Mouse (Mus musculus) testis, adult 2 months (tissue): Measurements from ENCODE around the gene Smg6. TPM values are rescaled to one million over a fixed set of nuclear protein-coding genes. Genes with fewer than 3 reads are reported as not detected.

Experiments used
- H3K27ac ChIP-seq: fragments of 200-500 bp; 2 replicates; pipeline ENCODE4 v1.5.1; 2012; ENCODE audit warnings: low read depth, low read length; ENCODE audit not compliant: control insufficient read depth, insufficient read depth
- H3K27me3 ChIP-seq: fragments of 200-500 bp; 2 replicates; pipeline ENCODE4 v1.6.1; 2012; ENCODE audit warnings: mild to moderate bottlenecking, low read length, moderate library complexity; ENCODE audit not compliant: control insufficient read depth, insufficient read depth
- H3K36me3 ChIP-seq: fragments of 200-500 bp; 2 replicates; pipeline ENCODE4 v1.6.1; 2012; ENCODE audit warnings: mild to moderate bottlenecking, low read length; ENCODE audit not compliant: control insufficient read depth, insufficient read depth
- H3K4me1 ChIP-seq: fragments of 200-500 bp; 2 replicates; pipeline ENCODE4 v1.6.1; 2012; ENCODE audit warnings: low read length; ENCODE audit not compliant: control insufficient read depth, insufficient read depth
- H3K4me3 ChIP-seq: fragments of 200-500 bp; 2 replicates; pipeline ENCODE4 v1.5.1; 2012; ENCODE audit warnings: low read depth, mild to moderate bottlenecking, low read length, moderate library complexity, mixed read lengths; ENCODE audit not compliant: control insufficient read depth
- CTCF ChIP-seq: fragments of 200-500 bp; IDR thresholded peaks from 2 replicates; pipeline ENCODE4 v1.5.1; 2012; ENCODE audit warnings: low read depth, mild to moderate bottlenecking, inconsistent platforms, low read length, moderate library complexity; ENCODE audit not compliant: control insufficient read depth, insufficient read depth, insufficient replicate concordance
- POLR2A ChIP-seq: fragments of 200-500 bp; IDR thresholded peaks from 2 replicates; pipeline ENCODE4 v1.6.1; 2012; ENCODE audit warnings: low read depth, mild to moderate bottlenecking, inconsistent platforms, low read length, moderate library complexity; ENCODE audit not compliant: control insufficient read depth
- polyA plus RNA-seq: library from polyadenylated mRNA; depleted of rRNA; stranded (reverse); fragments of >200 nt; gene quantifications from 2 replicates; pipeline ENCODE4 v1.2.3, GENCODE M21; 2012

The Smg6 gene
- polyA plus RNA-seq, 1 experiment: 76.8 TPM

DNA sequence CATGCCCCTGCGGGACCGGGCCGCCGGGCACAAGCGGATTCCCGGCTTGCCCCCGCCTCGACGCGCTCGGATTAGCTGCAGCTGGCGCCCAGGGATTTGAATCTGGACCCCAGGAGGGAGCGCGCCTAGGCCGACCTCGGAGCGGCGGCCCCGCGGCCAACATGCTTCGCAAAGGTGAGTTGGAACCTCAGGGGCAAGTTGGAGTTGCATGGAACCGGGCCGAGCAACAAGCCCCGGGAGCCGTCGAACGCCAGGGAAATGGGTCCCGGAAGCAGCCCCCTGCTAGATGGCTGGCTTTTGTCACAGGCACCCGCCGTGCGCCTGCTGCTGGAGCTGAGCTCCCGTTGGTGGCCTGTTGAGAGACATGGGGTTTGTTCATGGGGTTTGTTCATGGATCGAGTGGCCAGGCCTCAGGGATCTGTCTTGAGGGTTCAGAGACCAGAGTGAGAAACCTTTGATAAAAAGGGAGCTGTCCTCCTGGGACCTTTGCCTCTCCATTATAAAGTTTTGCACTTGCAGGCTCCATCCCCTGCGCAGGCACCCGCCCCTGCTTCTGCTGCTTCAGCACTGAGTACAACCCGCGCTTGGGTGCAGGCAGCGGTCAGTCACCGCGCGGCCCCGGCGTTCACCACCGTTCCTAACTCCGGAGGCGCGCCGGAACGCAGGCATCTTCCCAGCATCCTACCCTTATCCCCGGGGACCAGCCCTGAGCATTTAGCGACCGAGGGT lies 268.7 kb downstream of the Smg6 start:
- TF ChIP-seq CTCF (no peak), POLR2A (0 out of 2 replicates have a peak, but pooled peaks have one; percentile 10)

DNA sequence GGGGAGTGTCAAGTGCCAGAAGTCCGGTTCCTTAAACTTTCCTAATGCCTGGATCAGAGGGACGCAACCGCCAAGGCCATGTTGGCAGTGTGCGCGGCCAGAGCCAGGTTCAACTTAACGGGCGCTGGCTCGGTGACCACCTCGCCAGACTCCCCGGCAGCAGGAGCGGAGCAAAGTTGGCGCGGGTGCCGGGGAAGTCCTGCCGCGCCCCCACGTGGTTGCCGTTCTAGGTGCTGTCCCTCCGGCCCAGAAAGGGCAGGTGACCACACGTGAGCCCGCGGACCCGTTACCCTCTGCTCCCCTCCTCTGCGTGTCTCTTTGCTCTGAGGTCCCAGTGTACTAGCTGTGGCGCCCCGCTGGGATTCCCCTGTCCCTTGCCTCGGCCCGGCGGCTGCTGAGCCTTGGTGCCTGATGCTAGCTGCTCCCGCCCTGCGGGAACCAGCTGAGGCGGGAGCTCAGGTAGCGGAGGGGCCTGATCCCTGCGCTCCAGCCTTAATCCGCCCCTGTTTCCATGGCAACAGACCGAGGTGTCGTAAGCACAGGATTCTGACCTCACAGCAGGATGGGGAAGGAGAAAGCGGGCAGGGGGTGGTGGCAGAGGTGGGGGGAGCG lies 269.3 kb downstream of the Smg6 start:
- Histone ChIP-seq H3K4me3 (peak overlapping the region; percentile 84), H3K36me3 (no peaks in the 10 kb centered on the region), H3K27ac (peak overlapping the region; percentile 59), H3K27me3 (no peaks in the 10 kb centered on the region), H3K4me1 (peaks cover 13% of the 10 kb centered on the region)
- TF ChIP-seq CTCF (no peak), POLR2A (peak; percentile 80; the same call in 1 of the 2 replicates)

More for the DNA sequence above, 268.7 kb downstream of the Smg6 start:
- Histone ChIP-seq H3K27ac (peak overlapping the region; percentile 59), H3K4me3 (peak overlapping the region; percentile 84), H3K27me3 (no peaks in the 10 kb centered on the region), H3K36me3 (no peaks in the 10 kb centered on the region), H3K4me1 (peaks cover 15% of the 10 kb centered on the region)

DNA sequence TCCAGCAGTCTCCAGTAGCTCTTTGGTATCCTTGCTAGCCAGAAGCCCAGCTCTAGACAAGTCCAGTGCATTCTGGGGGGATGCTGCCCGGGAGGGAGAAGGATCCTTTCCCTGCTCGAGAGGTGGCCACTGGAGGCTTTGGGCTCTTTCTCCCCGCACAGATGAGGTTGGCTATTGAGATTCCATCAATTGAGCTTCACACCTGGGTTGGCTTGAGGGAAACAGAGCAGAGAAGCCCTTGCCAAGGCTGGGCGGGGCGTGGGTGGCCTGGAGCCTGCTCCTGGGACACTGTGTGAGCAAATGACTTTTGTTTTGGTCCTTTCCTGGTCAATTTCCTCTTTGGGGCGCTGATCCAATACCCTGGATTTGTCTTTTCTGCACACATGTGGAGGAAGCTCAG lies 270.5 kb downstream of the Smg6 start:
- no peaks in the 10 kb centered on the region for H3K36me3 ChIP-seq
- no peaks in the 10 kb centered on the region for H3K27me3 ChIP-seq
- H3K4me1 ChIP-seq: peaks cover 13% of the 10 kb centered on the region
- no peak overlapping the region for H3K27ac ChIP-seq
- TF ChIP-seq POLR2A (no peak), CTCF (no peak)
- H3K4me3 ChIP-seq: peak overlapping the region; percentile 84

DNA sequence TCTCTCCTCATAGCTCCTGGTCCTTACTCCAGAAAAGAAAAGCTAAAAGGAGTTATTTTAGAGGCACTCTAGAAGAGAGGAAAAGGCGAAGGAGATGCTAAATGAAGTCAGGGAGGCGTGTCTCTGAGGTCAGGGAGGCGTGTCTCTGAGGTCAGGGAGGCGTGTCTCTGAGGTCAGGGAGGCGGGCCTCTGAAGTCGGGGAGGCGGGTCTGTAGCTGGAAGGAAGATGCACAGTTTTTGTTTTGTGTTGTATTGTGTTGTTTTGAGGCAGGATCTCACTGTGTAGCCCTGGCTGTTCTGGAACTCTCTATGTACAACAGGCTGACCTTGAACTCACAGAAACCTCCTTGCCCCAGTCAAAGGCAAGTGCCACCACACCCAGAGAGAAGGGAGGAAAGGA lies 272.3 kb downstream of the Smg6 start:
- H3K27ac ChIP-seq: no peak overlapping the region
- H3K27me3 ChIP-seq: no peaks in the 10 kb centered on the region
- H3K4me1 ChIP-seq: peaks cover 14% of the 10 kb centered on the region
- TF ChIP-seq CTCF: no peak
- TF ChIP-seq POLR2A: no peak
- H3K36me3 ChIP-seq: no peaks in the 10 kb centered on the region
- H3K4me3 ChIP-seq: peak overlapping the region; percentile 74

DNA sequence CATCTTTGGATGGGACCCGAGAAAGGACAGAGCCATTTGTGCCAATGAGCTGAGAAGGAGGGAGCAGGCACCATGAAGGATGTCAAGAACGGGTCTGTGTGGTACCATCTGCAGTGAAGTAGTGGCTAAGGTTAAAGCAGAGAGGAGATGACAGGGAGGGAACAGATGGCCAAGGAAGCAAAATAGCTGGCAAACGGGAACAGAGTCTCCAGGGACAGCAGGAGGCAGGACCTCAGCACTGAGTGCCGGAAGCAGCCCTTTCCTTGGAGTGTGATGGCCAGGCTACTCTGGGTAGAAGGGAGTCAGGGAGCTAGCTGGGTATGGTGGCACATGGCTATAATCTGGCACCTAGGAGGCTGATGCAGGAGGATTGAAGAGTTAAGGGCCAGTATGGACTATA lies 273.2 kb downstream of the Smg6 start:
- Histone ChIP-seq H3K4me1 (peaks cover 11% of the 10 kb centered on the region), H3K4me3 (peak overlapping the region; percentile 74), H3K27ac (no peak overlapping the region), H3K27me3 (no peaks in the 10 kb centered on the region), H3K36me3 (no peaks in the 10 kb centered on the region)
- no peak for TF ChIP-seq POLR2A
- no peak for TF ChIP-seq CTCF

DNA sequence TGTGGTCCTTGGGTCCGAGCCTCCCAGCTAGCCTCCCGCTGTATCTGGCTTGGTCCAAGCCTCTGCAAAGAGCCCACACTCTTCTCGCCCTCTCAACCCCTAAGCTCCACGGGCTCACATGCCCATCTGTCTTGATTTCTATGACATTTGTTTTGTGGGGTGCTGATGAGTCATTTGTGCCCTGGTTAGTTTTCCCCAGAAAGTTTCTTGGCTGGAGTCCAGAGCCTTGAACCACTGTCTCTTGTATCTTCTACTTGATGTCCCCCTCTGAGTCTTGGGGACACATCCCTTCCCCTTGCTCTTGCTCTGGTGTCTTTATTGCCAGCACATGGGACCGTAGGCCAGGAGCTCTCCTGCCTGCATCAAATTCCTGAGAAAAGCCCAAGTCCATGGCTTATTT lies 274.3 kb downstream of the Smg6 start:
- TF ChIP-seq POLR2A (no peak), CTCF (no peak)
- peaks cover 3% of the 10 kb centered on the region for H3K4me1 ChIP-seq

DNA sequence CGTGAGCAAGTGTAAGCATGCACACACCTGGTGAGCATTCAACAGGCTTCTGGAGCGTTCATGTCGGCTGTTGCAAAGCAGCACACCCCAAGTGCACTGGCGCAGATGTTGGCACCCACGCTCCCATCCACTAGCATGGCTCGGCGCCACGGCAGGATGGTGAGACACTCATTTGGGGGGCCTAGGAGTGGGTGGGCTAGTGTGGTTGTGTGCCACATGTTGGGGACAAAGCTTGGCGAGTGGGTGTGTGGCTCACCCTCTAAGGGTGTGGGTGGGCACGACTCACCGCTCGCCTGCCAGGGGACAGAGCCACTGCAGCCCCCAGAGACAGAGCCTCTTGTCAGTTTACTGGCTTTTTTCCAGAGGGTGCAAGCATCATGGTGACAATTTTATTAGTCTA lies 275.3 kb downstream of the Smg6 start:
- Histone ChIP-seq H3K27me3 (no peaks in the 10 kb centered on the region), H3K4me1 (peaks cover 3% of the 10 kb centered on the region), H3K4me3 (no peak overlapping the region), H3K27ac (no peak overlapping the region), H3K36me3 (no peaks in the 10 kb centered on the region)
- no peak for TF ChIP-seq POLR2A
- TF ChIP-seq CTCF: no peak

More for the DNA sequence above, 274.3 kb downstream of the Smg6 start:
- no peaks in the 10 kb centered on the region for H3K36me3 ChIP-seq
- no peak overlapping the region for H3K27ac ChIP-seq
- H3K27me3 ChIP-seq: no peaks in the 10 kb centered on the region
- H3K4me3 ChIP-seq: no peak overlapping the region

DNA sequence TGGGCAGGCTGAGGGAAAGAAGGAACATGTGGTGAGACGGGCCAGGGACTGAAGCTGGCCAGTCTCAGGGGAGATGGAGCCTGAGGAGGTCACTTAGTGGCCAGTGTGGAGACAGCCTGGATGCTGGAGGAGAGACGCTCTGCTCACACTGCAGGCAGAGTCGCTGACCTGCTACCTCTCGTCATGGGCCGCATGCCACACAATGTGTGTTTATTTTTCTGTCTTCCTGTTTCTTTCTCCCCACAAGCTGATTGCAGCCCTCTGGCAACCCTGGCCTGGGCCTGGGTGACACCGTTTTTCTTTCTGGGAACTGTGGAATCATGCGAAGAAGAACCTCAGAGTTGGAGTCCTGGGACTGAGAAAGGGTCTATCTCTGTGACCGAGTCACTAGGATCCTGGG lies 276.1 kb downstream of the Smg6 start:
- Histone ChIP-seq H3K36me3 (no peaks in the 10 kb centered on the region), H3K27ac (no peak overlapping the region), H3K4me3 (no peak overlapping the region), H3K27me3 (no peaks in the 10 kb centered on the region), H3K4me1 (peaks cover 3% of the 10 kb centered on the region)
- TF ChIP-seq CTCF: no peak
- TF ChIP-seq POLR2A: no peak
